Mouse (Mus musculus) hindbrain, embryonic 15.5 days (tissue): ENCODE data around the gene Phactr1. TPM values are rescaled to one million over a fixed set of nuclear protein-coding genes. Genes with fewer than 3 reads are reported as not detected.

Source experiments
- ATAC-seq: fragments of 200-750 bp; cut with Nextera tagmentation; 2 replicates; pipeline ENCODE4 v1.8.0; 2017; ENCODE audit warnings: low read depth, moderate number of reproducible peaks, moderate TSS enrichment; ENCODE audit not compliant: low FRiP score
- H3K27ac ChIP-seq: fragments of 300-500 bp; sonication (generic); replicated peaks from 2 replicates; pipeline ENCODE4 v1.5.1; 2015; ENCODE audit warnings: mild to moderate bottlenecking, inconsistent platforms
- H3K27me3 ChIP-seq: fragments of 300-500 bp; sonication (generic); 2 replicates; pipeline ENCODE4 v1.6.1; 2015; ENCODE audit warnings: control low read depth, inconsistent platforms
- H3K36me3 ChIP-seq: fragments of 300-500 bp; sonication (generic); 2 replicates; pipeline ENCODE4 v1.6.1; 2015; ENCODE audit warnings: control low read depth, inconsistent platforms
- H3K4me1 ChIP-seq: fragments of 300-500 bp; sonication (generic); replicated peaks from 2 replicates; pipeline ENCODE4 v1.6.1; 2015; ENCODE audit warnings: control low read depth, inconsistent platforms
- H3K4me2 ChIP-seq: fragments of 300-500 bp; sonication (generic); 2 replicates; pipeline ENCODE4 v1.6.1; 2015; ENCODE audit warnings: moderate library complexity, mild to moderate bottlenecking, inconsistent platforms
- H3K4me3 ChIP-seq: fragments of 300-500 bp; sonication (generic); 2 replicates; pipeline ENCODE4 v1.5.1; 2015; ENCODE audit warnings: mild to moderate bottlenecking, inconsistent platforms
- H3K9ac ChIP-seq: fragments of 300-500 bp; sonication (generic); 2 replicates; pipeline ENCODE4 v1.6.1; 2015; ENCODE audit warnings: inconsistent platforms
- H3K9me3 ChIP-seq: fragments of 300-500 bp; sonication (generic); 2 replicates; pipeline ENCODE4 v1.6.1; 2016; ENCODE audit warnings: control low read depth, inconsistent platforms
- WGBS: fragments of 180-500 bp; shearing (Covaris S2); methylation state at CpG from one replicate; pipeline ENCODE4 v1.1.7; 2015; 5-methylcytosine and 5-hydroxymethylcytosine counted together
- polyA plus RNA-seq: library from polyadenylated mRNA; unstranded; fragments of >200 nt; fragmentation: Nextera tagmentation; extraction: Ambion mirVana; gene quantifications from 2 replicates; pipeline ENCODE4 v1.2.1, GENCODE M21; 2015

The Phactr1 gene
- 46.1 and 56.0 TPM in 2 replicates for polyA plus RNA-seq

GRCm38 (mm10) chr13:42680391-42680994 lies at the start of gene Phactr1:
Phactr1 (plus strand) TSS chr13:42680623.
- WGBS, result 12% methylated on average over 11 of the region's 11 CpGs
- no peaks in the 10 kb centered on the region for H3K9me3 ChIP-seq
- no peaks in the 10 kb centered on the region for H3K27me3 ChIP-seq
- H3K4me3 ChIP-seq, result no peak within 1 kb of the TSS
- no peak within 1 kb of the TSS for H3K9ac ChIP-seq
- no peak within 1 kb of the TSS for H3K27ac ChIP-seq
- no peaks in the 10 kb centered on the region for H3K36me3 ChIP-seq
- no peak for ATAC-seq
- H3K4me1 ChIP-seq, result peaks cover 11% of the 10 kb centered on the region
- peak within 1 kb of the TSS; percentile 38 for H3K4me2 ChIP-seq

DNA sequence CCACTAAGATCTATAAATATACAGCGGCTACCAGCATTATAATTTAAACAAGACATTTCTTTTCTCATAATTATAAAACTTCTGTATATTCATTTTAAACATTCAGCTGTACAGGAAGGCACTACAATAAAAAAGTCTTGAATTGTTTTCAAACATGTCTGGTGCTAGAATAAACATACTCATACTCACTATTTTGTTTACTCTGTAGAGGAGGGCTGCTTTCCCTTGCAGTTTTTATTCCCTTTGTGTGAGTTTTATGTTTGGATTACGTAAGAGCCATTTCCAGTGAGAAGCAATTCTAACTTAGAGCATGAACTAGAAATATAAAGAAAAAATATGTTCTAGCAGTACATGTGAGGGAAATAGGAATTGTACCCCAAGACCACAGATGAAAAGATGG lies 45.5 kb upstream of the Phactr1 start:
- no peak for ATAC-seq
- no peak overlapping the region for H3K4me2 ChIP-seq
- 92% methylated on average over 2 of the region's 2 CpGs for WGBS
- H3K9ac ChIP-seq, result no peak overlapping the region
- no peaks in the 10 kb centered on the region for H3K4me1 ChIP-seq
- H3K27ac ChIP-seq, result no peak overlapping the region
- H3K36me3 ChIP-seq, result no peaks in the 10 kb centered on the region
- H3K9me3 ChIP-seq, result no peaks in the 10 kb centered on the region
- H3K4me3 ChIP-seq, result no peak overlapping the region
- no peaks in the 10 kb centered on the region for H3K27me3 ChIP-seq

DNA sequence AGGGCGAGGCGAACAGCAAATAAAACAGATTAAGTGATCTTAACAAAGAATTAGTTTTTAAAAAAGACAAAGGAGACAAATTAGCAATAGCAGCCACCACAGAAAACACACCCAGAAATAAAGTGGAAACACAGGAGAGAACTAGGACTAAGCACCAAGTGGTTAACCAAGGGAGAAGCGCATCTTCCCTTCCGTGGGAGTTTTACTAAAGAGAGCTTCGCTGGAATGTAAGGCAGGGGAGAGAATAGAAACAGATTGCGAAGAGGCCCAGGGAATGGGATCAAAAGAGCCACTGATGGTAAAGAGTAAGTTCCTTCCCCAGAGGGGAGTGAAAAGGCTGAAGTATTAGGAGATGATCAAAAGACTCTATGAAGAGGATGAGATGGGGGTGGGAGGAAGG lies 30.2 kb upstream of the Phactr1 start:
- no peak for ATAC-seq
- H3K27me3 ChIP-seq, result no peaks in the 10 kb centered on the region
- no peaks in the 10 kb centered on the region for H3K36me3 ChIP-seq
- H3K4me1 ChIP-seq, result no peaks in the 10 kb centered on the region
- no peaks in the 10 kb centered on the region for H3K9me3 ChIP-seq
- H3K4me3 ChIP-seq, result no peak overlapping the region
- WGBS, result 62% methylated on average over 6 of the region's 6 CpGs
- H3K27ac ChIP-seq, result no peak overlapping the region
- no peak overlapping the region for H3K9ac ChIP-seq
- no peak overlapping the region for H3K4me2 ChIP-seq

- no peak overlapping the region for H3K27ac ChIP-seq
- no peak; the same call in 1 of the 2 replicates for ATAC-seq
- WGBS, result 36% methylated on average over 7 of the region's 7 CpGs
These were observed 23.6 kb upstream of the Phactr1 start for GRCm38 (mm10) chr13:42656643-42657315.

DNA sequence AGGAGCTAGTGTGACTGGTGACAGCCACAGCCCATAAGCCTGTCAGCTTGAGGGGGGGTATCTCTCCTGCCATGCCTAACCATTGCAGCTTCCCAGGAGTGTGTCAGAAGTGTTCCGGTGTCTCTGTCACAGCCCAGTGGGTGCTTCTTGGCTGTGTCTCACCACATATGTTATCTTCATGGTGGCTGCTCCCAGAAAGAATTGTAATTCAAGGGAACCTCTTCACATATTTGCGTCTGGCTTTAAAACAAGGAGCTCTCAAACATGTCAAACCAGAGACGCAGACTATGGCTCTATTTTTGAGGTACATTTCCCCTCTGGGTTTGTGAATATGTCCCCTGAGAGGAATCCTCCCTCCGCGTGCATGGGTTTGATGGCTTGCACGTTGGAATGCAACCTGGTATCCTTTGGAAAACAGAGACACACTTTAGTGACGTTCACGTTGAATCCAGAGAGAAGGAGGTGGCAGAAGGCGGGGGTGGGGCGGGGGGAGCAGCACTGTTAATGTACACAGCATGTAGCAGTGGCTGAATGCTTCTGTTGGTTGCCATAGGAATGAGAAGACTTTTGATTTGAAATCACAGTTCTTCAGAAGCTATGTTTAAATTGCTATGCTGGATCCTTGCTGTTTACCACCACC lies 8.7 kb upstream of the Phactr1 start:
- H3K9ac ChIP-seq, result no peak overlapping the region
- 0 out of 2 replicates have a peak overlapping the region, but pooled peaks have one; percentile 0 for H3K4me2 ChIP-seq
- H3K27me3 ChIP-seq, result no peaks in the 10 kb centered on the region
- 0 out of 2 replicates have a peak, but pooled peaks cover 5% of the 10 kb centered on the region for H3K4me1 ChIP-seq
- H3K4me3 ChIP-seq, result no peak overlapping the region
- 37% methylated on average over 10 of the region's 10 CpGs for WGBS
- no peaks in the 10 kb centered on the region for H3K36me3 ChIP-seq
- ATAC-seq, result no peak
- H3K27ac ChIP-seq, result no peak overlapping the region
- H3K9me3 ChIP-seq, result no peaks in the 10 kb centered on the region

More at GRCm38 (mm10) chr13:42656643-42657315, 23.6 kb upstream of the Phactr1 start:
- Histone ChIP-seq H3K4me3 (no peak overlapping the region), H3K4me1 (peaks cover 16% of the 10 kb centered on the region; the same call in 1 of the 2 replicates), H3K9ac (no peak overlapping the region), H3K27me3 (no peaks in the 10 kb centered on the region), H3K4me2 (no peak overlapping the region), H3K36me3 (no peaks in the 10 kb centered on the region), H3K9me3 (no peaks in the 10 kb centered on the region)

DNA sequence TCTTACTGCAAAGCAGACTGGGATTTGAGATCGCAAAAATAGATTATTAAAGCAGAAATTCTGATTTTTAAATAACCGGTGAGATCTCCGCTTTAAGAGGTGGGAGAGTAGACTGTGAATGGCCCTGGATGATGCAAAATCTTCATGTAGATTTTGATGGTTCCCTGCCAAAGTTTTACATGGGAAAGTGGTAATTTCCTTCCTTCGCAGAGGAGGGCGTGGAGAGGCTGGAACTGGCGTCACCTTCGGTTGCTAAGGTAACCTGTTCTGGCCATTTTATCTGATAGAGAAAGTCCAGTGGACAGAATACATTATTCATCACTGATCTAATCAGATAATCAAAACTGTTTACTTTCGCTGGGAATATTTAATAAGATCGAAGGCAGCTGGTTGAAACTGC lies 876 bp downstream of the Phactr1 start:
- Histone ChIP-seq H3K9me3 (no peaks in the 10 kb centered on the region), H3K36me3 (no peaks in the 10 kb centered on the region), H3K4me2 (no peak overlapping the region), H3K27me3 (no peaks in the 10 kb centered on the region), H3K4me1 (peaks cover 11% of the 10 kb centered on the region), H3K9ac (no peak overlapping the region), H3K27ac (no peak overlapping the region), H3K4me3 (no peak overlapping the region)
- 74% methylated on average over 9 of the region's 9 CpGs for WGBS
- no peak for ATAC-seq

- Histone ChIP-seq H3K9me3 (no peaks in the 10 kb centered on the region), H3K27me3 (no peaks in the 10 kb centered on the region), H3K36me3 (no peaks in the 10 kb centered on the region), H3K4me2 (no peak overlapping the region), H3K27ac (no peak overlapping the region), H3K4me1 (peaks cover 11% of the 10 kb centered on the region), H3K4me3 (no peak overlapping the region), H3K9ac (no peak overlapping the region)
- 89% methylated on average over 7 of the region's 7 CpGs for WGBS
- no peak for ATAC-seq
These were observed 3.8 kb downstream of the Phactr1 start for GRCm38 (mm10) chr13:42684181-42684580.

- 83% methylated on average over 4 of the region's 4 CpGs for WGBS
These were observed 11.8 kb downstream of the Phactr1 start for GRCm38 (mm10) chr13:42692233-42692632.

GRCm38 (mm10) chr13:42696641-42697040 lies 16.2 kb downstream of the Phactr1 start:
- Histone ChIP-seq H3K27me3 (no peaks in the 10 kb centered on the region), H3K4me2 (no peak overlapping the region), H3K9ac (no peak overlapping the region), H3K36me3 (no peaks in the 10 kb centered on the region), H3K4me3 (no peak overlapping the region), H3K4me1 (no peaks in the 10 kb centered on the region), H3K27ac (no peak overlapping the region), H3K9me3 (no peaks in the 10 kb centered on the region)
- 76% methylated on average over 5 of the region's 5 CpGs for WGBS
- ATAC-seq, result no peak

More at GRCm38 (mm10) chr13:42692233-42692632, 11.8 kb downstream of the Phactr1 start:
- Histone ChIP-seq H3K9ac (no peak overlapping the region), H3K36me3 (no peaks in the 10 kb centered on the region), H3K4me2 (no peak overlapping the region), H3K4me1 (no peaks in the 10 kb centered on the region), H3K27me3 (no peaks in the 10 kb centered on the region), H3K27ac (no peak overlapping the region), H3K4me3 (no peak overlapping the region), H3K9me3 (no peaks in the 10 kb centered on the region)
- no peak for ATAC-seq

- peak overlapping the region; percentile 92 for H3K4me3 ChIP-seq
- no peaks in the 10 kb centered on the region for H3K27me3 ChIP-seq
- no peaks in the 10 kb centered on the region for H3K9me3 ChIP-seq
- ATAC-seq, result peak; percentile 68
- WGBS, result 5% methylated on average over 11 of the region's 11 CpGs
- no peaks in the 10 kb centered on the region for H3K36me3 ChIP-seq
- H3K27ac ChIP-seq, result peak overlapping the region; percentile 95
- peak overlapping the region; percentile 61 for H3K4me2 ChIP-seq
- peaks cover 19% of the 10 kb centered on the region for H3K4me1 ChIP-seq
- H3K9ac ChIP-seq, result peak overlapping the region; percentile 96
These were observed 28.7 kb downstream of the Phactr1 start for GRCm38 (mm10) chr13:42709148-42709547.

DNA sequence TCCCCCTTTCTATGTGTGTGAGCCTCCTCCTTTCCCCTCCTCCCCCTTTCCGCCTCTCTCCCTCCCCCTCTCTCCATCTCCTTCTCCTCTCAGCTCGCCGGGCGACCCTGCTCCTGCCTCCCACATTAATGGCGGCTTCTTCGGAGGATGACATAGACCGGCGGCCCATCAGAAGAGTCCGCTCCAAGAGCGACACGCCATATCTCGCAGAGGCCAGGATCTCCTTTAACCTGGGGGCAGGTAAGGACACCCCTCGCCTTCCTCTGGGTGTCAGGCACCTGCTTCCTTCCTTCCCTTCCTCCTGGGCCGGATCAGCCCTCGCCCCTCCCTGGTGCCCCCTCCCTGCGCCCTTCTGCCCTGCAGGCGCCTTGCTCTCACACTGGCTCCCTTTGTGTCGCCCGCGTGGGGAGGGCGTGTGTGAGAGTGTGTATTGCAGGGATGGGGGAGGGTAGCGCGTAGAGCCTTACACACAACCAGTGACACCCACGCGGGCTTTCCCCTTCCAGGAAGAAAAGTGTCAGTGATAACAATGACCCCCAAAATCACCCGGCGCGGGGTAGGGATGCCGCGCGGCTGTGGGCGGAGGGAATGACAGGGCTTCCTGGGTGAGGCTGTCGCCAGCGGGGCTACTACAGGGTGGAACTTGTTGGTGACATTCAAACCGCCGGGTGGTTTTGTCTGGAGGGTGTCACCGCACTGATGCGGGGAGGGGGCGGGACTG lies 29.3 kb downstream of the Phactr1 start:
- WGBS, result 1% methylated on average over 39 of the region's 39 CpGs
- H3K9ac ChIP-seq, result peak overlapping the region; percentile 96
- peak overlapping the region; percentile 61 for H3K4me2 ChIP-seq

More for the DNA sequence above, 29.3 kb downstream of the Phactr1 start:
- H3K4me3 ChIP-seq, result peak overlapping the region; percentile 92
- no peaks in the 10 kb centered on the region for H3K9me3 ChIP-seq
- ATAC-seq, result peak; percentile 86
- H3K27me3 ChIP-seq, result no peaks in the 10 kb centered on the region
- H3K27ac ChIP-seq, result peak overlapping the region; percentile 95
- H3K36me3 ChIP-seq, result no peaks in the 10 kb centered on the region
- peaks cover 19% of the 10 kb centered on the region for H3K4me1 ChIP-seq
